Mouse (Mus musculus) G1E (cell line): Measurements from ENCODE around the gene Mrps24. TPM values are rescaled to one million over a fixed set of nuclear protein-coding genes. Genes with fewer than 3 reads are reported as not detected.

Source experiments
- ATAC-seq: 2 replicates; pipeline ENCODE4 v1.8.0; 2016; ENCODE audit warnings: mild to moderate bottlenecking; ENCODE audit not compliant: insufficient number of reproducible peaks, poor library complexity, low FRiP score, severe bottlenecking; ENCODE audit errors: extremely low read depth
- DNase-seq: peaks from one replicate; pipeline ENCODE4 v3.0.0; 2012; ENCODE audit warnings: low spot score
- H3K27me3 ChIP-seq: 2 replicates; pipeline ENCODE4 v1.6.1; 2012; ENCODE audit warnings: mild to moderate bottlenecking, low read length, inconsistent platforms; ENCODE audit not compliant: insufficient read depth
- H3K36me3 ChIP-seq: replicated peaks from 2 replicates; pipeline ENCODE3; 2012; ENCODE audit warnings: mild to moderate bottlenecking, inconsistent platforms
- H3K4me1 ChIP-seq: 2 replicates; pipeline ENCODE4 v1.6.1; 2012; ENCODE audit warnings: low read depth, low read length, inconsistent platforms, mixed read lengths; ENCODE audit not compliant: insufficient read depth
- H3K4me3 ChIP-seq: 2 replicates; pipeline ENCODE4 v1.5.1; 2012; ENCODE audit warnings: low read depth, mild to moderate bottlenecking, inconsistent platforms, low read length, moderate library complexity, mixed read lengths
- H3K9me3 ChIP-seq: replicated peaks from 2 replicates; pipeline ENCODE4 v1.6.1; 2012; ENCODE audit warnings: inconsistent platforms
- CTCF ChIP-seq: IDR thresholded peaks from 2 replicates; pipeline ENCODE4 v1.5.1; 2012; ENCODE audit warnings: low read depth, low read length, inconsistent platforms, mixed read lengths
- GATA1 ChIP-seq: IDR thresholded peaks from 2 replicates; pipeline ENCODE4 v1.6.1; 2012; ENCODE audit warnings: borderline replicate concordance, low read length, inconsistent platforms, mixed read lengths
- GATA2 ChIP-seq: IDR thresholded peaks from 2 replicates; pipeline ENCODE4 v1.6.1; 2012; ENCODE audit warnings: low read depth, low read length, inconsistent platforms, borderline replicate concordance
- POLR2AphosphoS5 ChIP-seq: IDR thresholded peaks from 2 replicates; pipeline ENCODE4 v1.6.1; 2012; ENCODE audit warnings: low read depth, low read length, inconsistent platforms; ENCODE audit not compliant: insufficient replicate concordance
- TAL1 ChIP-seq: conservative IDR thresholded peaks from 2 replicates; pipeline ENCODE4 v1.6.1; 2012; ENCODE audit warnings: low read depth, low read length, inconsistent platforms, mixed read lengths
- polyA plus RNA-seq: library from polyadenylated mRNA; stranded (reverse); fragments of >175 nt; gene quantifications from 2 replicates; pipeline ENCODE4 v1.2.3, GENCODE M21; 2012
- total RNA-seq, 2 experiments: library from RNA; stranded (forward) in 1 of 2; stranded (reverse) in 1 of 2; fragments of 200-1000 nt in 1 of 2; fragments of >200 nt in 1 of 2; fragmentation: Nextera tagmentation in 1 of 2; gene quantifications; 2 replicates each; pipeline ENCODE4 v1.2.3; 2014 to 2017

Gene Mrps24
- total and polyA plus RNA-seq, 3 experiments = 17.9 to 112 (median 75.1) TPM

GRCm38 (mm10) chr11:5707530-5708353 lies 7.7 kb downstream of the Mrps24 start:
- Histone ChIP-seq H3K4me1 (peaks cover 27% of the 10 kb centered on the region), H3K27me3 (no peaks in the 10 kb centered on the region)

DNA sequence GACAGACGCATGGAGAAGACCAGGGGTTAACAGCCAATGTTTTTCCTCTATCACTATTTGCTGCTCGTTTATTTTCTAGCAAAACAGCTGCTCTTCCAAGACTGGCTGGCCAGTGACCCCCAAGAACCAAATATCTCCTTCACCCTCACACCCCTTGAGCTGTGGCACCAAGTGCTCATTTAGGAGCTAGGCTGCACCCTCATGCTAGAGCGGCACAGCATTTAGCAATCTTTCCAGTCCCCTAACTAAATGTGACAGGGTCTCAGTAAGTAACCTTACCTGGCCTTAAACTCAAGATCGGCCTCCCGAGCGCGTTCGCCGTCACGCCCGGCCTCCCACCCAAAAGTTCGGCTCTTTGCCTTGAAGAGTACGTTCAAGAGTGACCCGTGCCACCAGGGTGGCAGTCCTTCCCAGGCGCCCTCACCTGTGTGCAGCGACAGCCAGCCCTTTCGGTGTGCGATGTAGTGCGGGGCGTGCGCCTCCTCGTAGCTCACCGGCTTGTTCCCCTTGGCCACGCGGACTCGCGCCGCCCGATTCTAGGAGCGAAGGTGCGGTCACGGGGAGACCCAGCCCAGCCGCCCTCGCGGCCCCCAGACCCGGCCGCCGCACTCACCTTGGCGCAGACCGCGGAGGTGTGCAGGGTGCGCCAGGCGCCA lies 8.5 kb downstream of the Mrps24 start:
- peaks cover 39% of the 10 kb centered on the region for H3K36me3 ChIP-seq
- H3K4me3 ChIP-seq = peak overlapping the region; percentile 92
- TF ChIP-seq TAL1 (no peak), GATA2 (no peak), POLR2AphosphoS5 (no peak), GATA1 (no peak), CTCF (no peak)
- H3K4me1 ChIP-seq = peaks cover 27% of the 10 kb centered on the region
- peak; percentile 35 for DNase-seq
- H3K9me3 ChIP-seq = no peaks in the 10 kb centered on the region
- no peak for ATAC-seq
- H3K27me3 ChIP-seq = no peaks in the 10 kb centered on the region

More at GRCm38 (mm10) chr11:5707530-5708353, 7.7 kb downstream of the Mrps24 start:
- H3K4me3 ChIP-seq = peak overlapping the region; percentile 92
- H3K9me3 ChIP-seq = no peaks in the 10 kb centered on the region
- ATAC-seq = peak; percentile 72
- peak; percentile 89 for DNase-seq
- TF ChIP-seq POLR2AphosphoS5 (no peak), GATA1 (no peak), TAL1 (no peak), CTCF (no peak), GATA2 (no peak)
- H3K36me3 ChIP-seq = peaks cover 47% of the 10 kb centered on the region

- TF ChIP-seq TAL1 = no peak
- no peak for TF ChIP-seq GATA2
- TF ChIP-seq POLR2AphosphoS5 = no peak
- no peak for TF ChIP-seq GATA1
- no peak for TF ChIP-seq CTCF
- Histone ChIP-seq H3K36me3 (peaks cover 36% of the 10 kb centered on the region), H3K27me3 (no peaks in the 10 kb centered on the region), H3K4me1 (peaks cover 27% of the 10 kb centered on the region), H3K9me3 (no peaks in the 10 kb centered on the region), H3K4me3 (peak overlapping the region; percentile 92; the same call in 1 of the 2 replicates)
- DNase-seq (no peak), ATAC-seq (no peak)
These were observed 9.5 kb downstream of the Mrps24 start for GRCm38 (mm10) chr11:5705972-5706371.

- TF ChIP-seq GATA1 (no peak), CTCF (no peak), GATA2 (no peak), POLR2AphosphoS5 (no peak), TAL1 (no peak)
- Histone ChIP-seq H3K9me3 (no peaks in the 10 kb centered on the region), H3K4me1 (peaks cover 25% of the 10 kb centered on the region), H3K36me3 (peaks cover 36% of the 10 kb centered on the region), H3K27me3 (no peaks in the 10 kb centered on the region), H3K4me3 (no peak overlapping the region)
- ATAC-seq = no peak
- no peak for DNase-seq
These were observed 12.1 kb downstream of the Mrps24 start for GRCm38 (mm10) chr11:5703341-5703740.

DNA sequence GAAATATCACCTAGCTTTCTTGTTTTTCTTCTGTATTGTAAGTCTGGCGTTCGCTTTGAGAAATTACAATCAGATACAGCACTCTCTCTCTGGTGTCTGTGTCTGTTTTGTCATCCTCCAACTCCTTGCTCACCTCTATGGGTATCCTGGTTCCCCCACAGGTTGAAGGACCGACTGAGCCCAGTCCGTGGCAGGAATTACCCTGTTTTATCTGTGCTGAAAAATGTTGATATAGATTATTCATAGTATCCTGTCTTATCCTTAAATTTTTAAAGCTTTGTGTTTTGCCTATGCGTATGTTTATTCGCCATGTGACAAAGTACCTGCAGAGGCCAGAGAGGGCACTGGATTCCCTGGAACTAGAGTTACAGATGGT lies 12.5 kb downstream of the Mrps24 start:
- peaks cover 21% of the 10 kb centered on the region for H3K4me1 ChIP-seq
- no peaks in the 10 kb centered on the region for H3K9me3 ChIP-seq
- H3K36me3 ChIP-seq = peaks cover 36% of the 10 kb centered on the region
- ATAC-seq = no peak
- no peaks in the 10 kb centered on the region for H3K27me3 ChIP-seq
- DNase-seq = no peak
- TF ChIP-seq TAL1 (no peak), GATA2 (no peak), POLR2AphosphoS5 (no peak), GATA1 (no peak), CTCF (no peak)
- no peak overlapping the region for H3K4me3 ChIP-seq
